23 mouse cellular contexts compared by ENCODE assay signal in genomic region chr1:184082661-184083060, GRCm38 (mm10). TPM values are rescaled to one million over a fixed set of nuclear protein-coding genes. Genes with fewer than 3 reads are reported as not detected.
DNase-seq lines count a peak whose midpoint lies in the region; ATAC-seq and TF ChIP-seq lines count a peak whose summit lies in the region.
"Had no signal": no experiment of that assay in that cellular context is flagged by ENCODE, and none has a peak within 500 bp of the region (broad histone marks: within the 10 kb centered on the region; RNA-seq: fewer than 3 reads in every experiment).

No protein-coding gene starts in this region.

- no peaks in the 10 kb centered on the region for H3K4me1 ChIP-seq in heart, postnatal 0 days (ENCODE audit: control insufficient read depth, insufficient read depth)
- H3K4me1 ChIP-seq in heart, embryonic 11.5 days (ENCODE audit: control insufficient read depth, insufficient read depth, low read length) = no peaks in the 10 kb centered on the region
- H3K4me1 ChIP-seq in lung, postnatal 0 days (ENCODE audit: insufficient read depth, low read depth, low read length) = no peaks in the 10 kb centered on the region
- H3K4me1 ChIP-seq in bone marrow macrophage, adult 2 months (ENCODE audit: control insufficient read depth, insufficient read depth, low read length) = peaks cover 22% of the 10 kb centered on the region
- H3K4me1 ChIP-seq: forebrain, embryonic 12.5 days; limb, embryonic 15.5 days had no signal

- no peaks in the 10 kb centered on the region for H3K9me3 ChIP-seq in heart, postnatal 0 days (replicated peaks; ENCODE audit: control insufficient read depth, low read length)
- H3K9me3 ChIP-seq in heart, embryonic 11.5 days (replicated peaks; ENCODE audit: control insufficient read depth, low read length) = no peaks in the 10 kb centered on the region
- H3K9me3 ChIP-seq in lung, postnatal 0 days (ENCODE audit: low read length) = no peaks in the 10 kb centered on the region
- H3K9me3 ChIP-seq: forebrain, embryonic 12.5 days; heart, embryonic 13.5 days; limb, embryonic 15.5 days had no signal

- H3K4me2 ChIP-seq in heart, postnatal 0 days (ENCODE audit: low read depth, low read length) = no peak overlapping the region
- H3K4me2 ChIP-seq in heart, embryonic 11.5 days = no peak overlapping the region
- no peak overlapping the region for H3K4me2 ChIP-seq in lung, postnatal 0 days (replicated peaks; ENCODE audit: low read depth, low read length)
- H3K4me2 ChIP-seq: forebrain, embryonic 12.5 days; heart, embryonic 13.5 days; hindbrain, embryonic 14.5 days; limb, embryonic 15.5 days had no signal

- no peak for ATAC-seq in heart, postnatal 0 days (ENCODE audit: insufficient read depth, low read depth)
- no peak for ATAC-seq in heart, embryonic 11.5 days (replicated peaks; ENCODE audit: insufficient number of reproducible peaks, low FRiP score, low TSS enrichment)
- no peak for ATAC-seq in lung, postnatal 0 days
- ATAC-seq: activated CD4-positive, CD25-positive, alpha-beta regulatory T cell, adult 4 months; liver, postnatal 0 days had no signal

- no peak overlapping the region for H3K9ac ChIP-seq in heart, postnatal 0 days (replicated peaks; ENCODE audit: low read depth, low read length)
- H3K9ac ChIP-seq in heart, embryonic 11.5 days (ENCODE audit: low read depth, low read length) = no peak overlapping the region
- H3K9ac ChIP-seq in lung, postnatal 0 days (replicated peaks; ENCODE audit: low read depth) = no peak overlapping the region
- H3K9ac ChIP-seq: forebrain, embryonic 12.5 days; heart, embryonic 13.5 days; hindbrain, embryonic 14.5 days; limb, embryonic 15.5 days; liver, postnatal 0 days had no signal

- no peak for TF ChIP-seq CTCF in heart, postnatal 0 days (IDR thresholded peaks at IDR 0.05; ENCODE audit: low read depth)
- TF ChIP-seq CTCF in lung, postnatal 0 days (IDR thresholded peaks at IDR 0.05) = no peak
- TF ChIP-seq CTCF in bone marrow macrophage, adult 2 months (IDR thresholded peaks at IDR 0.05; ENCODE audit: low read depth, low read length) = no peak
- TF ChIP-seq CTCF in left cerebral cortex, adult 2 months (IDR thresholded peaks at IDR 0.05) = no peak

- H3K27ac ChIP-seq in heart, postnatal 0 days (ENCODE audit: low read depth) = no peak overlapping the region
- no peak overlapping the region for H3K27ac ChIP-seq in heart, embryonic 11.5 days (ENCODE audit: low read depth, low read length)
- H3K27ac ChIP-seq in lung, postnatal 0 days (ENCODE audit: low read length) = no peak overlapping the region
- H3K27ac ChIP-seq in bone marrow macrophage, adult 2 months (ENCODE audit: insufficient read depth, low read depth, low read length) = peak overlapping the region; percentile 22
- no peak overlapping the region for H3K27ac ChIP-seq in left cerebral cortex, adult 2 months
- H3K27ac ChIP-seq: forebrain, embryonic 12.5 days; heart, embryonic 13.5 days; hindbrain, embryonic 14.5 days; limb, embryonic 15.5 days had no signal

- intact Hi-C loops in left cerebral cortex, adult 2 months (cut with DNase I) = no loop called here

- TF ChIP-seq POLR2A in bone marrow macrophage, adult 2 months (IDR thresholded peaks at IDR 0.05; ENCODE audit: borderline replicate concordance, low read depth, low read length) = no peak

- no peaks in the 10 kb centered on the region for H3K27me3 ChIP-seq in heart, postnatal 0 days (ENCODE audit: control insufficient read depth, insufficient read depth, low read length)
- H3K27me3 ChIP-seq in heart, embryonic 11.5 days (ENCODE audit: control insufficient read depth, insufficient read depth, low read length) = no peaks in the 10 kb centered on the region
- no peaks in the 10 kb centered on the region for H3K27me3 ChIP-seq in lung, postnatal 0 days (replicated peaks; ENCODE audit: insufficient read depth, low read length)
- H3K27me3 ChIP-seq: forebrain, embryonic 12.5 days; heart, embryonic 13.5 days; limb, embryonic 15.5 days had no signal

- no peak for TF ChIP-seq EP300 in heart, postnatal 0 days (IDR thresholded peaks at IDR 0.05; ENCODE audit: low read depth)
- no peak for TF ChIP-seq EP300 in lung, postnatal 0 days (IDR thresholded peaks at IDR 0.05)

- H3K36me3 ChIP-seq in heart, postnatal 0 days (replicated peaks; ENCODE audit: control insufficient read depth, insufficient read depth, low read length) = no peaks in the 10 kb centered on the region
- no peaks in the 10 kb centered on the region for H3K36me3 ChIP-seq in heart, embryonic 11.5 days (ENCODE audit: control insufficient read depth, insufficient read depth, low read length)
- H3K36me3 ChIP-seq in lung, postnatal 0 days (ENCODE audit: insufficient read depth, low read length) = no peaks in the 10 kb centered on the region
- H3K36me3 ChIP-seq: forebrain, embryonic 12.5 days; heart, embryonic 13.5 days; limb, embryonic 15.5 days had no signal

- peak; percentile 5 for DNase-seq in heart, postnatal 0 days (ENCODE audit: low spot score)
- peak; percentile 37 for DNase-seq in lung, postnatal 0 days (ENCODE audit: low spot score)
- DNase-seq in lung, postnatal 4 days = no peak
- DNase-seq in lung, postnatal 36 days = peak; percentile 56
- DNase-seq in left cerebral cortex, adult 2 months (ENCODE audit: extremely low spot score in 1 of 2, low spot score in 2 of 2) = no peak
- DNase-seq: cerebellum, adult 2 months; cerebellum, postnatal 36 days; gastrocnemius, postnatal 36 days; heart, postnatal 36 days; kidney, adult 11 months; kidney, postnatal 10 days; liver, postnatal 0 days; retina, postnatal 1 day; thymus, postnatal 25 days had no signal

- H3K4me3 ChIP-seq in heart, postnatal 0 days (ENCODE audit: low read depth, low read length) = no peak overlapping the region
- H3K4me3 ChIP-seq in heart, embryonic 11.5 days (ENCODE audit: low read depth, low read length) = no peak overlapping the region
- no peak overlapping the region for H3K4me3 ChIP-seq in lung, postnatal 0 days (ENCODE audit: low read depth, low read length)
- H3K4me3 ChIP-seq in bone marrow macrophage, adult 2 months (ENCODE audit: insufficient read depth, low read length) = no peak overlapping the region
- no peak overlapping the region for H3K4me3 ChIP-seq in left cerebral cortex, adult 2 months
- H3K4me3 ChIP-seq: forebrain, embryonic 12.5 days; heart, embryonic 13.5 days; limb, embryonic 15.5 days had no signal

- 47% methylated on average over 3 of the region's 3 CpGs for WGBS in heart, postnatal 0 days
- WGBS in heart, embryonic 11.5 days (ENCODE audit: insufficient replicate concordance) = 80% methylated on average over 3 of the region's 3 CpGs
- WGBS in lung, postnatal 0 days = 31% methylated on average over 3 of the region's 3 CpGs

RNA-seq across cellular contexts. Expression of gene 1700056E22Rik, which starts 48.6 kb away (rescaled TPM):
- not detected in 2 replicates for total RNA-seq in heart, postnatal 0 days (2014; rRNA removed; ENCODE audit: low replicate concordance)
- polyA plus RNA-seq in heart, postnatal 0 days (2015; fragmentation: Nextera tagmentation; extraction: Ambion mirVana) = 2.2 and 3.0 TPM in 2 replicates
- 1.8 and 2.5 TPM in 2 replicates for polyA plus RNA-seq in heart, embryonic 11.5 days (2014; fragmentation: Nextera tagmentation; extraction: Ambion mirVana)
- polyA plus RNA-seq in lung, postnatal 0 days (2015; fragmentation: Nextera tagmentation; extraction: Ambion mirVana) = 2.2 and 2.3 TPM in 2 replicates
- 0.58 and 0.84 TPM in 2 replicates for polyA plus RNA-seq in bone marrow macrophage, adult 2 months (2012; ENCODE audit: insufficient read depth, insufficient read length, missing spikeins)
- total RNA-seq in left cerebral cortex, adult 2 months (2021) = not detected
- total RNA-seq: layer of hippocampus, adult 18-20 months; megakaryocyte-erythroid progenitor cell, adult 5-6 weeks had no signal

Comparison
In these comparisons a context has a peak if more than half of its experiments do, and no peak if none do; other contexts are left out.
1. DNase-seq: peak in heart, postnatal 0 days (single experiment), lung, postnatal 0 days (single experiment) and lung, postnatal 36 days (single experiment); none in lung, postnatal 4 days (0 of 2) and left cerebral cortex, adult 2 months (0 of 2).